Mouse (Mus musculus) ES-E14 (cell line): ENCODE measurements around the gene Itgb5.

Source experiments
- HCFC1 ChIP-seq: IDR thresholded peaks from 2 replicates; pipeline ENCODE4 v1.6.1; 2012; ENCODE audit warnings: low read length, inconsistent platforms, borderline replicate concordance; ENCODE audit not compliant: insufficient read depth
- MAFK ChIP-seq: IDR thresholded peaks from 2 replicates; pipeline ENCODE4 v1.6.1; 2014; ENCODE audit warnings: mild to moderate bottlenecking, low read depth, low read length, inconsistent platforms; ENCODE audit not compliant: insufficient read depth
- ZNF384 ChIP-seq: IDR thresholded peaks from 2 replicates; pipeline ENCODE4 v1.6.1; 2012; ENCODE audit warnings: low read depth, low read length, inconsistent platforms

GRCm38 (mm10) chr16:33922111-33923000 is 92.9 kb downstream of the Itgb5 start:
- TF ChIP-seq MAFK (no peak), ZNF384 (no peak), HCFC1 (no peak)
